Mouse (Mus musculus) liver, embryonic 13.5 days (tissue): Measurements from ENCODE around the gene Ppp1r12b. TPM values are rescaled to one million over a fixed set of nuclear protein-coding genes. Genes with fewer than 3 reads are reported as not detected.

Source experiments
- ATAC-seq: fragments of 200-750 bp; cut with Nextera tagmentation; 2 replicates; pipeline ENCODE4 v1.8.0; 2017; ENCODE audit warnings: low read depth, mild to moderate bottlenecking, moderate number of reproducible peaks, moderate library complexity
- DNase-seq: peaks from one replicate; pipeline ENCODE4 v3.0.0; 2022
- H3K27ac ChIP-seq: fragments of 300-500 bp; sonication (generic); 2 replicates; pipeline ENCODE4 v1.5.1; 2015; ENCODE audit warnings: moderate library complexity, mild to moderate bottlenecking, inconsistent platforms
- H3K27me3 ChIP-seq: fragments of 300-500 bp; sonication (generic); 2 replicates; pipeline ENCODE4 v1.6.1; 2015; ENCODE audit warnings: mild to moderate bottlenecking, inconsistent platforms
- H3K36me3 ChIP-seq: fragments of 300-500 bp; sonication (generic); 2 replicates; pipeline ENCODE4 v1.6.1; 2015; ENCODE audit warnings: mild to moderate bottlenecking, inconsistent platforms
- H3K4me1 ChIP-seq: fragments of 300-500 bp; sonication (generic); replicated peaks from 2 replicates; pipeline ENCODE4 v1.6.1; 2015; ENCODE audit warnings: inconsistent platforms
- H3K4me2 ChIP-seq: fragments of 300-500 bp; sonication (generic); 2 replicates; pipeline ENCODE4 v1.6.1; 2015; ENCODE audit warnings: inconsistent platforms, mild to moderate bottlenecking, moderate library complexity
- H3K4me3 ChIP-seq: fragments of 300-500 bp; sonication (generic); replicated peaks from 2 replicates; pipeline ENCODE4 v1.5.1; 2015; ENCODE audit warnings: mild to moderate bottlenecking, inconsistent platforms
- H3K9ac ChIP-seq: fragments of 300-500 bp; sonication (generic); 2 replicates; pipeline ENCODE4 v1.6.1; 2015; ENCODE audit warnings: mild to moderate bottlenecking, inconsistent platforms
- H3K9me3 ChIP-seq: fragments of 300-500 bp; sonication (generic); replicated peaks from 2 replicates; pipeline ENCODE4 v1.6.1; 2016; ENCODE audit warnings: inconsistent platforms
- WGBS: fragments of 180-500 bp; shearing (Covaris S2); methylation state at CpG from one replicate; pipeline ENCODE4 v1.1.7; 2015; ENCODE audit not compliant: insufficient replicate concordance; 5-methylcytosine and 5-hydroxymethylcytosine counted together
- polyA plus RNA-seq: library from polyadenylated mRNA; unstranded; fragments of >200 nt; fragmentation: Nextera tagmentation; extraction: Ambion mirVana; gene quantifications from 2 replicates; pipeline ENCODE4 v1.2.1, GENCODE M21; 2015

The Ppp1r12b gene
- polyA plus RNA-seq, 1 experiment from 2014 or later = 2.2 TPM

- peak overlapping the region; percentile 44 for H3K4me3 ChIP-seq
- H3K4me1 ChIP-seq = peaks cover 11% of the 10 kb centered on the region
- peak overlapping the region; percentile 33; the same call in 1 of the 2 replicates for H3K9ac ChIP-seq
- 24% methylated on average over 48 of the region's 48 CpGs for WGBS
- H3K9me3 ChIP-seq = no peaks in the 10 kb centered on the region
- H3K27ac ChIP-seq = no peak overlapping the region
- ATAC-seq (peak; percentile 50), DNase-seq (peak; percentile 23)
- H3K27me3 ChIP-seq = peaks cover 43% of the 10 kb centered on the region
- H3K36me3 ChIP-seq = no peaks in the 10 kb centered on the region
- H3K4me2 ChIP-seq = peak overlapping the region; percentile 67
Measured at GRCm38 (mm10) chr1:134987173-134987961, 31.6 kb upstream of the Ppp1r12b start.

GRCm38 (mm10) chr1:134972920-134973319 lies 17.2 kb upstream of the Ppp1r12b start:
- Histone ChIP-seq H3K4me1 (no peaks in the 10 kb centered on the region), H3K4me3 (no peak overlapping the region), H3K4me2 (no peak overlapping the region), H3K27me3 (no peaks in the 10 kb centered on the region), H3K36me3 (peaks cover 68% of the 10 kb centered on the region), H3K9ac (no peak overlapping the region), H3K27ac (no peak overlapping the region), H3K9me3 (no peaks in the 10 kb centered on the region)
- WGBS = 83% methylated on average over 1 of the region's 1 CpGs
- DNase-seq (no peak), ATAC-seq (no peak)

GRCm38 (mm10) chr1:134965430-134965829 lies 9.7 kb upstream of the Ppp1r12b start:
- H3K4me2 ChIP-seq = no peak overlapping the region
- H3K4me1 ChIP-seq = peaks cover 27% of the 10 kb centered on the region
- no peak overlapping the region for H3K4me3 ChIP-seq
- H3K27me3 ChIP-seq = no peaks in the 10 kb centered on the region
- ATAC-seq (no peak), DNase-seq (no peak)
- no peak overlapping the region for H3K27ac ChIP-seq
- 88% methylated on average over 2 of the region's 2 CpGs for WGBS
- H3K9me3 ChIP-seq = no peaks in the 10 kb centered on the region
- no peak overlapping the region for H3K9ac ChIP-seq
- H3K36me3 ChIP-seq = peaks cover 42% of the 10 kb centered on the region

- H3K4me1 ChIP-seq = peaks cover 27% of the 10 kb centered on the region
- H3K36me3 ChIP-seq = peaks cover 18% of the 10 kb centered on the region
- H3K27ac ChIP-seq = peak overlapping the region; percentile 82
- H3K9ac ChIP-seq = peak overlapping the region; percentile 82
- DNase-seq (no peak), ATAC-seq (peak; percentile 69)
- H3K9me3 ChIP-seq = no peaks in the 10 kb centered on the region
- H3K4me3 ChIP-seq = peak overlapping the region; percentile 78
- H3K27me3 ChIP-seq = no peaks in the 10 kb centered on the region
- WGBS = 3% methylated on average over 11 of the region's 11 CpGs
- peak overlapping the region; percentile 93 for H3K4me2 ChIP-seq
Measured at GRCm38 (mm10) chr1:134962821-134963220, 7.1 kb upstream of the Ppp1r12b start.

- H3K9me3 ChIP-seq = no peaks in the 10 kb centered on the region
- peaks cover 27% of the 10 kb centered on the region for H3K4me1 ChIP-seq
- H3K9ac ChIP-seq = peak within 1 kb of the TSS; percentile 82
- ATAC-seq (peak; percentile 98), DNase-seq (peak; percentile 88)
- peak within 1 kb of the TSS; percentile 93 for H3K4me2 ChIP-seq
- H3K27me3 ChIP-seq = no peaks in the 10 kb centered on the region
- H3K36me3 ChIP-seq = peaks cover 13% of the 10 kb centered on the region
- peak within 1 kb of the TSS; percentile 78 for H3K4me3 ChIP-seq
- peak within 1 kb of the TSS; percentile 82 for H3K27ac ChIP-seq
- 1% methylated on average over 50 of the region's 50 CpGs for WGBS
Measured at GRCm38 (mm10) chr1:134962053-134962803, 6.5 kb upstream of the Ppp1r12b start, which contains the start of gene Ube2t. TSS of gene Ube2t (plus strand) at chr1:134962565.

- H3K9ac ChIP-seq = no peak overlapping the region
- ATAC-seq (no peak), DNase-seq (no peak)
- H3K27me3 ChIP-seq = no peaks in the 10 kb centered on the region
- peaks cover 8% of the 10 kb centered on the region for H3K36me3 ChIP-seq
- H3K9me3 ChIP-seq = no peaks in the 10 kb centered on the region
- no peak overlapping the region for H3K4me3 ChIP-seq
- H3K4me1 ChIP-seq = peaks cover 33% of the 10 kb centered on the region
- 61% methylated on average over 7 of the region's 7 CpGs for WGBS
- H3K27ac ChIP-seq = no peak overlapping the region
- no peak overlapping the region for H3K4me2 ChIP-seq
Measured at GRCm38 (mm10) chr1:134960634-134961033, 4.9 kb upstream of the Ppp1r12b start.

GRCm38 (mm10) chr1:134955050-134955636 lies 599 bp downstream of the Ppp1r12b start:
- DNase-seq = no peak
- peak overlapping the region; percentile 92 for H3K9ac ChIP-seq
- 5% methylated on average over 16 of the region's 16 CpGs for WGBS
- H3K4me3 ChIP-seq = peak overlapping the region; percentile 92
- peak; percentile 4; the same call in 1 of the 2 replicates for ATAC-seq
- no peaks in the 10 kb centered on the region for H3K36me3 ChIP-seq
- H3K27me3 ChIP-seq = no peaks in the 10 kb centered on the region
- H3K9me3 ChIP-seq = no peaks in the 10 kb centered on the region
- H3K4me2 ChIP-seq = peak overlapping the region; percentile 91
- peaks cover 20% of the 10 kb centered on the region for H3K4me1 ChIP-seq
- peak overlapping the region; percentile 80 for H3K27ac ChIP-seq

GRCm38 (mm10) chr1:134949946-134950345 lies 5.8 kb downstream of the Ppp1r12b start:
- H3K36me3 ChIP-seq = no peaks in the 10 kb centered on the region
- no peak overlapping the region for H3K4me3 ChIP-seq
- no peak overlapping the region for H3K9ac ChIP-seq
- no peaks in the 10 kb centered on the region for H3K9me3 ChIP-seq
- ATAC-seq (no peak), DNase-seq (no peak)
- H3K4me2 ChIP-seq = no peak overlapping the region
- peaks cover 21% of the 10 kb centered on the region for H3K4me1 ChIP-seq
- 85% methylated on average over 3 of the region's 3 CpGs for WGBS
- H3K27ac ChIP-seq = no peak overlapping the region
- H3K27me3 ChIP-seq = no peaks in the 10 kb centered on the region

- DNase-seq (no peak), ATAC-seq (no peak)
- Histone ChIP-seq H3K4me2 (no peak overlapping the region), H3K36me3 (no peaks in the 10 kb centered on the region), H3K9me3 (no peaks in the 10 kb centered on the region), H3K4me3 (no peak overlapping the region), H3K27me3 (no peaks in the 10 kb centered on the region), H3K9ac (no peak overlapping the region), H3K27ac (no peak overlapping the region), H3K4me1 (peaks cover 11% of the 10 kb centered on the region)
- 86% methylated on average over 7 of the region's 7 CpGs for WGBS
Measured at GRCm38 (mm10) chr1:134947590-134947989, 8.2 kb downstream of the Ppp1r12b start.

- 86% methylated on average over 2 of the region's 2 CpGs for WGBS
- H3K27ac ChIP-seq = no peak overlapping the region
- DNase-seq = no peak
Measured at GRCm38 (mm10) chr1:134942898-134943297, 12.8 kb downstream of the Ppp1r12b start.

GRCm38 (mm10) chr1:134940863-134941262 lies 14.9 kb downstream of the Ppp1r12b start:
- H3K27ac ChIP-seq = no peak overlapping the region
- DNase-seq = no peak
- ATAC-seq = no peak
- no peaks in the 10 kb centered on the region for H3K27me3 ChIP-seq
- H3K4me2 ChIP-seq = no peak overlapping the region
- no peaks in the 10 kb centered on the region for H3K9me3 ChIP-seq
- H3K4me1 ChIP-seq = peaks cover 17% of the 10 kb centered on the region
- H3K9ac ChIP-seq = no peak overlapping the region
- H3K36me3 ChIP-seq = no peaks in the 10 kb centered on the region
- no peak overlapping the region for H3K4me3 ChIP-seq
- 71% methylated on average over 4 of the region's 4 CpGs for WGBS

More at GRCm38 (mm10) chr1:134942898-134943297, 12.8 kb downstream of the Ppp1r12b start:
- ATAC-seq = no peak
- no peaks in the 10 kb centered on the region for H3K36me3 ChIP-seq
- H3K4me3 ChIP-seq = no peak overlapping the region
- H3K9ac ChIP-seq = no peak overlapping the region
- H3K4me1 ChIP-seq = peaks cover 28% of the 10 kb centered on the region
- H3K4me2 ChIP-seq = no peak overlapping the region
- H3K9me3 ChIP-seq = no peaks in the 10 kb centered on the region
- no peaks in the 10 kb centered on the region for H3K27me3 ChIP-seq
